Mouse (Mus musculus): ENCODE measurements around the gene Nckap5. TPM values are rescaled to one million over a fixed set of nuclear protein-coding genes. Genes with fewer than 3 reads are reported as not detected.
"Not testable (repeated sequence)": the region's sequence is repeated elsewhere in the genome, so short reads cannot be mapped to it uniquely, and the experiment has no call there.

Nckap5 gene
- polyA plus RNA-seq, 1 experiment from 2014 or later: 16.6 TPM

- H3K36me3 ChIP-seq (ENCODE audit: control insufficient read depth, insufficient read depth, low read length): no peaks in the 10 kb centered on the region
- ATAC-seq: peak; percentile 75
- no peaks in the 10 kb centered on the region for H3K27me3 ChIP-seq (replicated peaks; ENCODE audit: control insufficient read depth, insufficient read depth, low read length)
- no peak overlapping the region for H3K4me3 ChIP-seq (ENCODE audit: low read depth, low read length)
- H3K27ac ChIP-seq (ENCODE audit: low read depth, low read length): no peak overlapping the region
- H3K9ac ChIP-seq (ENCODE audit: low read length): no peak overlapping the region
- no peak overlapping the region for H3K4me2 ChIP-seq (ENCODE audit: low read length)
- peak; percentile 31 for DNase-seq (ENCODE audit: low spot score)
- 55% methylated on average over 11 of the region's 11 CpGs for WGBS
- peaks cover 2% of the 10 kb centered on the region; the same call in 1 of the 2 replicates for H3K4me1 ChIP-seq (ENCODE audit: control insufficient read depth, insufficient read depth, low read length)
- H3K9me3 ChIP-seq (replicated peaks; ENCODE audit: control insufficient read depth, low read length): no peaks in the 10 kb centered on the region
Measured at GRCm38 (mm10) chr1:126799379-126799798, 31.2 kb downstream of the Nckap5 start.

GRCm38 (mm10) chr1:126780354-126780941, 50.2 kb downstream of the Nckap5 start:
- not testable (repeated sequence) for DNase-seq (ENCODE audit: low spot score); H3K4me3 ChIP-seq (ENCODE audit: low read depth, low read length); H3K27me3 ChIP-seq (replicated peaks; ENCODE audit: control insufficient read depth, insufficient read depth, low read length); ATAC-seq; H3K27ac ChIP-seq (ENCODE audit: low read depth, low read length); H3K4me1 ChIP-seq (ENCODE audit: control insufficient read depth, insufficient read depth, low read length); H3K9ac ChIP-seq (ENCODE audit: low read length); H3K9me3 ChIP-seq (replicated peaks; ENCODE audit: control insufficient read depth, low read length); H3K36me3 ChIP-seq (ENCODE audit: control insufficient read depth, insufficient read depth, low read length); H3K4me2 ChIP-seq (ENCODE audit: low read length)
- WGBS: no CpG with 5 or more reads among the region's 2 CpGs

- not testable (repeated sequence) for H3K4me1 ChIP-seq (ENCODE audit: control insufficient read depth, insufficient read depth, low read length); H3K9ac ChIP-seq (ENCODE audit: low read length); DNase-seq (ENCODE audit: low spot score); ATAC-seq; H3K27ac ChIP-seq (ENCODE audit: low read depth, low read length); H3K4me3 ChIP-seq (ENCODE audit: low read depth, low read length); H3K9me3 ChIP-seq (replicated peaks; ENCODE audit: control insufficient read depth, low read length); H3K27me3 ChIP-seq (replicated peaks; ENCODE audit: control insufficient read depth, insufficient read depth, low read length); H3K4me2 ChIP-seq (ENCODE audit: low read length); H3K36me3 ChIP-seq (ENCODE audit: control insufficient read depth, insufficient read depth, low read length)
- WGBS: no CpG with 5 or more reads among the region's 6 CpGs
Measured at GRCm38 (mm10) chr1:126773947-126774346, 56.7 kb downstream of the Nckap5 start.

- Histone ChIP-seq H3K4me3 (ENCODE audit: low read depth, low read length) (no peak overlapping the region), H3K27ac (ENCODE audit: low read depth, low read length) (no peak overlapping the region), H3K27me3 (replicated peaks; ENCODE audit: control insufficient read depth, insufficient read depth, low read length) (no peaks in the 10 kb centered on the region), H3K9ac (ENCODE audit: low read length) (no peak overlapping the region), H3K4me2 (ENCODE audit: low read length) (no peak overlapping the region), H3K9me3 (replicated peaks; ENCODE audit: control insufficient read depth, low read length) (no peaks in the 10 kb centered on the region), H3K4me1 (ENCODE audit: control insufficient read depth, insufficient read depth, low read length) (no peaks in the 10 kb centered on the region), H3K36me3 (ENCODE audit: control insufficient read depth, insufficient read depth, low read length) (no peaks in the 10 kb centered on the region)
- WGBS: 50% methylated on average over 1 of the region's 1 CpGs
- ATAC-seq: no peak
- no peak for DNase-seq (ENCODE audit: low spot score)
Measured at GRCm38 (mm10) chr1:126766971-126767370, 63.6 kb downstream of the Nckap5 start.

- H3K27me3 ChIP-seq (replicated peaks; ENCODE audit: control insufficient read depth, insufficient read depth, low read length): no peaks in the 10 kb centered on the region
- no peaks in the 10 kb centered on the region for H3K36me3 ChIP-seq (ENCODE audit: control insufficient read depth, insufficient read depth, low read length)
- H3K4me3 ChIP-seq (ENCODE audit: low read depth, low read length): no peak overlapping the region
- WGBS: 26% methylated on average over 6 of the region's 6 CpGs
- DNase-seq (ENCODE audit: low spot score) (no peak), ATAC-seq (no peak; the same call in 1 of the 2 replicates)
- H3K9ac ChIP-seq (ENCODE audit: low read length): no peak overlapping the region
- H3K4me2 ChIP-seq (ENCODE audit: low read length): no peak overlapping the region
- H3K4me1 ChIP-seq (ENCODE audit: control insufficient read depth, insufficient read depth, low read length): no peaks in the 10 kb centered on the region
- H3K27ac ChIP-seq (ENCODE audit: low read depth, low read length): no peak overlapping the region
- no peaks in the 10 kb centered on the region for H3K9me3 ChIP-seq (replicated peaks; ENCODE audit: control insufficient read depth, low read length)
Measured at GRCm38 (mm10) chr1:126765506-126766170, 65.0 kb downstream of the Nckap5 start.

GRCm38 (mm10) chr1:126764201-126764600, 66.4 kb downstream of the Nckap5 start:
- no peak for DNase-seq (ENCODE audit: low spot score)
- Histone ChIP-seq H3K27ac (ENCODE audit: low read depth, low read length) (no peak overlapping the region), H3K4me3 (ENCODE audit: low read depth, low read length) (no peak overlapping the region), H3K27me3 (replicated peaks; ENCODE audit: control insufficient read depth, insufficient read depth, low read length) (no peaks in the 10 kb centered on the region), H3K9ac (ENCODE audit: low read length) (no peak overlapping the region), H3K4me1 (ENCODE audit: control insufficient read depth, insufficient read depth, low read length) (no peaks in the 10 kb centered on the region), H3K4me2 (ENCODE audit: low read length) (no peak overlapping the region), H3K36me3 (ENCODE audit: control insufficient read depth, insufficient read depth, low read length) (no peaks in the 10 kb centered on the region), H3K9me3 (replicated peaks; ENCODE audit: control insufficient read depth, low read length) (no peaks in the 10 kb centered on the region)
- ATAC-seq: no peak
- WGBS: 90% methylated on average over 3 of the region's 3 CpGs

GRCm38 (mm10) chr1:126763192-126763591, 67.4 kb downstream of the Nckap5 start:
- no peaks in the 10 kb centered on the region for H3K36me3 ChIP-seq (ENCODE audit: control insufficient read depth, insufficient read depth, low read length)
- H3K27me3 ChIP-seq (replicated peaks; ENCODE audit: control insufficient read depth, insufficient read depth, low read length): no peaks in the 10 kb centered on the region
- H3K9me3 ChIP-seq (replicated peaks; ENCODE audit: control insufficient read depth, low read length): no peaks in the 10 kb centered on the region
- H3K4me3 ChIP-seq (ENCODE audit: low read depth, low read length): no peak overlapping the region
- H3K27ac ChIP-seq (ENCODE audit: low read depth, low read length): no peak overlapping the region
- no peak overlapping the region for H3K9ac ChIP-seq (ENCODE audit: low read length)
- ATAC-seq (no peak), DNase-seq (ENCODE audit: low spot score) (no peak)
- 93% methylated on average over 2 of the region's 2 CpGs for WGBS
- no peak overlapping the region for H3K4me2 ChIP-seq (ENCODE audit: low read length)
- no peaks in the 10 kb centered on the region for H3K4me1 ChIP-seq (ENCODE audit: control insufficient read depth, insufficient read depth, low read length)

- no peaks in the 10 kb centered on the region for H3K27me3 ChIP-seq (replicated peaks; ENCODE audit: control insufficient read depth, insufficient read depth, low read length)
- 16% methylated on average over 2 of the region's 2 CpGs for WGBS
- no peak overlapping the region for H3K27ac ChIP-seq (ENCODE audit: low read depth, low read length)
Measured at GRCm38 (mm10) chr1:126760386-126760785, 70.2 kb downstream of the Nckap5 start.

GRCm38 (mm10) chr1:126755682-126756081, 74.9 kb downstream of the Nckap5 start:
- Histone ChIP-seq H3K36me3 (ENCODE audit: control insufficient read depth, insufficient read depth, low read length) (no peaks in the 10 kb centered on the region), H3K27me3 (replicated peaks; ENCODE audit: control insufficient read depth, insufficient read depth, low read length) (no peaks in the 10 kb centered on the region), H3K4me3 (ENCODE audit: low read depth, low read length) (no peak overlapping the region), H3K4me1 (ENCODE audit: control insufficient read depth, insufficient read depth, low read length) (no peaks in the 10 kb centered on the region), H3K4me2 (ENCODE audit: low read length) (no peak overlapping the region), H3K9me3 (replicated peaks; ENCODE audit: control insufficient read depth, low read length) (no peaks in the 10 kb centered on the region), H3K27ac (ENCODE audit: low read depth, low read length) (no peak overlapping the region), H3K9ac (ENCODE audit: low read length) (no peak overlapping the region)
- ATAC-seq (no peak), DNase-seq (ENCODE audit: low spot score) (no peak)
- 71% methylated on average over 5 of the region's 5 CpGs for WGBS

More at GRCm38 (mm10) chr1:126760386-126760785, 70.2 kb downstream of the Nckap5 start:
- H3K4me1 ChIP-seq (ENCODE audit: control insufficient read depth, insufficient read depth, low read length): no peaks in the 10 kb centered on the region
- H3K4me2 ChIP-seq (ENCODE audit: low read length): no peak overlapping the region
- H3K36me3 ChIP-seq (ENCODE audit: control insufficient read depth, insufficient read depth, low read length): no peaks in the 10 kb centered on the region
- no peaks in the 10 kb centered on the region for H3K9me3 ChIP-seq (replicated peaks; ENCODE audit: control insufficient read depth, low read length)
- no peak for ATAC-seq
- no peak overlapping the region for H3K4me3 ChIP-seq (ENCODE audit: low read depth, low read length)
- H3K9ac ChIP-seq (ENCODE audit: low read length): no peak overlapping the region
- no peak for DNase-seq (ENCODE audit: low spot score)

Measured in forebrain, embryonic 14.5 days (tissue).